Mouse (Mus musculus) midbrain, embryonic 14.5 days (tissue): Measurements from ENCODE around the gene Fat1. TPM values are rescaled to one million over a fixed set of nuclear protein-coding genes. Genes with fewer than 3 reads are reported as not detected.

Experiments used
- ATAC-seq: fragments of 200-750 bp; cut with Nextera tagmentation; 2 replicates; pipeline ENCODE4 v1.8.0; 2017; ENCODE audit warnings: moderate number of reproducible peaks, moderate library complexity; ENCODE audit not compliant: low FRiP score, low TSS enrichment
- DNase-seq: peaks from one replicate; pipeline ENCODE4 v3.0.0-alpha.2; 2015
- H3K27ac ChIP-seq: fragments of 300-500 bp; sonication (generic); replicated peaks from 2 replicates; pipeline ENCODE4 v1.5.1; 2014; ENCODE audit warnings: mild to moderate bottlenecking, low read depth, low read length, moderate library complexity
- H3K27me3 ChIP-seq: fragments of 300-500 bp; sonication (generic); 2 replicates; pipeline ENCODE4 v1.6.1; 2014; ENCODE audit warnings: low read length, control low read depth, mixed read lengths; ENCODE audit not compliant: control insufficient read depth, insufficient read depth
- H3K36me3 ChIP-seq: fragments of 300-500 bp; sonication (generic); 2 replicates; pipeline ENCODE4 v1.6.1; 2014; ENCODE audit warnings: low read length, control low read depth; ENCODE audit not compliant: control insufficient read depth, insufficient read depth
- H3K4me1 ChIP-seq: fragments of 300-500 bp; sonication (generic); 2 replicates; pipeline ENCODE4 v1.6.1; 2014; ENCODE audit warnings: mild to moderate bottlenecking, antibody characterized with exemption, low read length, control low read depth; ENCODE audit not compliant: control insufficient read depth, insufficient read depth
- H3K4me2 ChIP-seq: fragments of 300-500 bp; sonication (generic); 2 replicates; pipeline ENCODE4 v1.6.1; 2014; ENCODE audit warnings: mild to moderate bottlenecking, low read length, moderate library complexity
- H3K4me3 ChIP-seq: fragments of 300-500 bp; sonication (generic); replicated peaks from 2 replicates; pipeline ENCODE4 v1.5.1; 2014; ENCODE audit warnings: low read depth, low read length
- H3K9ac ChIP-seq: fragments of 300-500 bp; sonication (generic); replicated peaks from 2 replicates; pipeline ENCODE4 v1.6.1; 2014; ENCODE audit warnings: mild to moderate bottlenecking, low read length, moderate library complexity
- H3K9me3 ChIP-seq: fragments of 300-500 bp; sonication (generic); 2 replicates; pipeline ENCODE4 v1.6.1; 2016; ENCODE audit warnings: low read length, control low read depth, mixed read lengths; ENCODE audit not compliant: control insufficient read depth
- WGBS: fragments of 180-500 bp; shearing (Covaris S2); extraction: QIAGEN DNeasy Blood & Tissue Kit; methylation state at CpG from one replicate; pipeline ENCODE4 v1.1.7; 2014; 5-methylcytosine and 5-hydroxymethylcytosine counted together
- polyA plus RNA-seq: library from polyadenylated mRNA; unstranded; fragments of >200 nt; fragmentation: Nextera tagmentation; extraction: Ambion mirVana; gene quantifications from 2 replicates; pipeline ENCODE4 v1.2.1, GENCODE M21; 2014

Gene Fat1
- polyA plus RNA-seq, 1 experiment from 2014 or later = 22.8 TPM

DNA sequence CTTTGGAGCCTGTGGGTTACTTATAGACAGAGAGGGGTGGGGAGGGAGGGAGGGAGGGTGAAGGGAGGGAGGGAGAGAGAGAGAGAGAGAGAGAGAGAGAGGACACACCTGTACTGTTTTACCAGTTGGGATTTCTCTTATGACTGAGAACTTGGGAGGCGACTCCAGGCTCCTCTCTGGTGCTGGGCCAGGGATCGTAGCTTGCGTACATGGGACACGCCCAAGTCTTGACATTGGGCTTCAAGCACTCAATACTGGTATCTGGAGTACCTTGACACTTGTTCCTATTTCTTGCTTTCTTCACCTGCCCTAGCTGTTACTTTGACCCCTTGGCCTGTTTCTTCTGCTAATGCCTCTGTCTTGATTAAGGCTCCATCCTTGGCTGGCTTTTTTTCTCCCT lies 10.3 kb downstream of the Fat1 start:
- 97% methylated on average over 4 of the region's 4 CpGs for WGBS
- Histone ChIP-seq H3K36me3 (peaks cover 7% of the 10 kb centered on the region), H3K9me3 (no peaks in the 10 kb centered on the region), H3K4me1 (no peaks in the 10 kb centered on the region), H3K27ac (no peak overlapping the region), H3K4me2 (no peak overlapping the region), H3K4me3 (no peak overlapping the region), H3K27me3 (no peaks in the 10 kb centered on the region), H3K9ac (no peak overlapping the region)
- DNase-seq (no peak), ATAC-seq (no peak; the same call in 1 of the 2 replicates)

DNA sequence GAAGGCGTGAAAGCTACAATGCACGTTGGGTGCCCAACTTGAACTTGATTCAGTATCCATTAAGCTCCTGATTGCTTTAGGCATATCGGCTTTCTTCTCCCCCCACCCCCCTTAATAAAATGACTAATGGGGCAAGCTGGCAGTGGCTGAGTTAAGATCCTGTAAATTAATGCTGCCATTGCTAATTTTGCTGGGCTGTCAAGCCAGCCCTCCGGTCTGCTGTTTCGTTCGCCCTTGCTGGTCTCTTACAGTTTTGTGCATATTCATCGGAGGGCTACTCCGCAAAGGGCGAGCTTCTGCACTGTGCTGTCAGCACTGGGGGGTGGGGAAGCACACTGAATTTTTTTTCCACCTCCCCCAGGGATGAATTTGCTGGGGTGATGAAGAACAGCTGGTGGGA lies 13.3 kb downstream of the Fat1 start:
- Histone ChIP-seq H3K36me3 (peaks cover 37% of the 10 kb centered on the region), H3K4me1 (no peaks in the 10 kb centered on the region), H3K4me2 (no peak overlapping the region), H3K9me3 (peaks cover 5% of the 10 kb centered on the region; the same call in 1 of the 2 replicates), H3K4me3 (no peak overlapping the region), H3K9ac (no peak overlapping the region), H3K27me3 (no peaks in the 10 kb centered on the region), H3K27ac (no peak overlapping the region)
- 71% methylated on average over 9 of the region's 9 CpGs for WGBS
- DNase-seq = no peak
- ATAC-seq = peak; percentile 31; the same call in 1 of the 2 replicates

DNA sequence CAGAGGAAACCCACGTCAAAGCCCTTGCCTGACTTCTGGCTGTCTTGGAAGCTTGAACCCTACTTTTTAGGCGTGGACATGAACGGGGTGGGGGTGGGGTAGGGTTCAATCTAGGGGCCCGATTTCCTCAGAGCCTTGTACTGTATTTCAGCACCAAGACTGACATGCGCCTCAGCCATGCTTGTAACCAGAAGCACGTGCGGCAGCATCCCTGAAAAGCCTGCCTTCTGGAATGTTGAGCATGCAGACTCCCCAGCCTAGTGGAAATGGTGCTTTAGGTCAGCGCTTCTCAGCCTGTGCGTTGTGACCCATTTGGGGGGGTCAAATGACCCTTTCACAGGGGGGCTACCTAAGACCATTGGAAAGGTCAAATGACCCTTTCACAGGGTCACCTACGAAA lies 25.2 kb downstream of the Fat1 start:
- WGBS = 31% methylated on average over 10 of the region's 10 CpGs
- Histone ChIP-seq H3K4me1 (peaks cover 24% of the 10 kb centered on the region; the same call in 1 of the 2 replicates), H3K9ac (no peak overlapping the region), H3K4me2 (no peak overlapping the region), H3K36me3 (no peaks in the 10 kb centered on the region; the same call in 1 of the 2 replicates), H3K4me3 (no peak overlapping the region), H3K27me3 (no peaks in the 10 kb centered on the region), H3K27ac (no peak overlapping the region), H3K9me3 (no peaks in the 10 kb centered on the region)
- DNase-seq (no peak), ATAC-seq (no peak)

DNA sequence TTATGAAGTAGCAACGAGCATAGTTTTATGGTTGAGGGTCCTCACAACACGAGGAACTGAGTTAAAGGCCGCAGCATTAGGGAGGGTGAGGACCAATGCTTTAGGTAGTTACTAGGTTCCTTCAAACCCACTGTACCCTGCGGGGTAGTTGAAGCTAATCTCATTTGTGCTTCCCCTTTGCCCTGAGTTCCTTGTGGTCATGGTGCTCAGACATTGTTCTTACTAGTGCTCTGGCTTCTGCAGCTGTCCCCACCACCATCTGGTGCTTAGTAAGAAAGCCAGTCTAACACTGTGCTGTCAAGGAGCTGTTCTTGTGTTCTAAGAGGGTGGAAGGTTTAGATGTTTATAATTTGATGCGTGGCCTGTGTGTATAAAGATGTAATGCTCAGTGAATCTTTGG lies 25.7 kb downstream of the Fat1 start:
- Histone ChIP-seq H3K4me3 (no peak overlapping the region), H3K4me2 (no peak overlapping the region), H3K27me3 (no peaks in the 10 kb centered on the region), H3K27ac (no peak overlapping the region), H3K9ac (no peak overlapping the region), H3K4me1 (peaks cover 24% of the 10 kb centered on the region; the same call in 1 of the 2 replicates), H3K9me3 (no peaks in the 10 kb centered on the region), H3K36me3 (no peaks in the 10 kb centered on the region; the same call in 1 of the 2 replicates)
- DNase-seq (no peak), ATAC-seq (no peak)
- 26% methylated on average over 5 of the region's 5 CpGs for WGBS

DNA sequence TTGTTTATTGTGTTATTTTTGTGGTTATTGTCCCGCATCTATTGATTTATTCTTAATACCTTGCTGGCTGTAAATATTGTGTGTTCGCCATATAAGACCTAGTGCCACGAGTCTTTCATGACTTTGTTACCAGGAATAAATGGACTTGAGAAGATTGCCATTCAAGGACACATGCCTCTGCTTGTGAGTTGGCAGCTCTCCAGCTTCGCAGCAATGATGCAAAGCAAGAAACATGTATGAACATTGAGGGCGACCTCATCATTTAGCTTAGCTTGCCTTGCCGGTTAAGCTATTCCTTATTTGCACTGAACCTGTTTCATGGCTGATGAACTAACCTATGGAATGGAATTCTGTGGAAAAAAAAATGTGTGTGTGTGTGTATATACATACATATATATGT lies 26.2 kb downstream of the Fat1 start:
- H3K4me1 ChIP-seq = peaks cover 24% of the 10 kb centered on the region; the same call in 1 of the 2 replicates
- DNase-seq = peak; percentile 38
- no peak overlapping the region for H3K4me3 ChIP-seq
- no peak overlapping the region for H3K4me2 ChIP-seq
- WGBS = 72% methylated on average over 6 of the region's 6 CpGs
- no peak for ATAC-seq
- no peaks in the 10 kb centered on the region for H3K27me3 ChIP-seq
- no peak overlapping the region for H3K27ac ChIP-seq
- no peaks in the 10 kb centered on the region; the same call in 1 of the 2 replicates for H3K36me3 ChIP-seq
- no peaks in the 10 kb centered on the region for H3K9me3 ChIP-seq
- H3K9ac ChIP-seq = no peak overlapping the region

DNA sequence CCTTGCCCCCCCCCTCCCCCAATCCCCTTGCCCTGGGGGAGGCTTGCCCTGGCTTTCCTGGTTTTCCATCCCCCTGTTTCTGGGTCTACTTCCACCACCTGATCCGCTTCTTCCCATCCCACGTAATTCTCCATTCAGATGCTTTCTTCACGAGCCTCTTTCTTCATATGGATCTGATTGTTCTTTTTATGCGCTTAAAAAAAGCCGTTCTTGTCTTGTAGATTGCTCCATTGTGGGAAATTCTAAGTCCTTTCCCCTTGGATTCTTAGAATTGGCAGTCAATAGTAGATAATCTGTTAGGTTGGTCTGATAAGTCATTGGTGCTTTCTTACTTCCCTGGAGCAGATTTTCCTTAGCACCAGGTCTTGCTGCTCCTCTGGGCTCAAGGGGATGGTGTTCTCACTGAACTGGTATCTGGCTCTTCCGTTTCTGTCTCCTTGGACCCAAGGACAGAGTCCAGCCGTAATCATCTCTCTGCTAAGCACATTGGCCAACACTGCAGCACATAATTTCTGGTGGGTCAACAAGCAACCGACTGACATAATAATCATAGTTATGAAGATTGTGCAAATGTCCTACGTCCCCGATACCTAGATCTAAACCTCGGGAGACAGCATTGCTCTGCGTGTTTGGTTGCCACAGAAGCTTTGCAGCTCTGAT lies 27.5 kb downstream of the Fat1 start:
- H3K9ac ChIP-seq = no peak overlapping the region
- no peak overlapping the region for H3K4me2 ChIP-seq
- H3K4me3 ChIP-seq = no peak overlapping the region
- no peaks in the 10 kb centered on the region for H3K36me3 ChIP-seq
- H3K4me1 ChIP-seq = peaks cover 24% of the 10 kb centered on the region; the same call in 1 of the 2 replicates
- no peak for ATAC-seq
- no peaks in the 10 kb centered on the region for H3K27me3 ChIP-seq
- no peaks in the 10 kb centered on the region for H3K9me3 ChIP-seq
- 35% methylated on average over 12 of the region's 12 CpGs for WGBS
- no peak for DNase-seq
- H3K27ac ChIP-seq = no peak overlapping the region

DNA sequence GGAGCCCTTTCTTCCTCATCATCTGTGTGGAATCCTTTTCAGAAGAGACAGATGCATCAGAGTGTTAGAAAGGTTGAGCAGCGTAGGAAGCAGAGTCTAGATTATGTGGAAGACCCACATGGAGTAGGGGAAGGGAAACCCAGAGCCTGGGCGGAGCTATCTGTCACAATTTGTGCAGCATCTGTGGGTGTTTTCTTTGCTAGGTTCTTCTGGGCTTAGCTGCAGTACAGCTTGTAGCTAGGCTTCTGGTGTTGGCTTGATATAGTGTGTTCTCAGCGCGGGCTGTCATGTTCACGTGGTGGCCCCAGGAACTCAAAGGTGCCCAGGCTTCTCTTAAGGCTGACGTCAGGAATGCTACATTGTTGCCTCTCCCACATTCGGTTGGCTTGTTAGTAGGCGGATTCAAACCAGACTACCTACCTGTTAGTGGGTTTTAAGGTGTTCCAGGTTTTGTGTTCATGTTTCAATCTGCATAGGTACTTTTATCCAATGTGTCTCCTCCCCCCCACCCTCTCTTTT lies 32.3 kb downstream of the Fat1 start:
- WGBS = 94% methylated on average over 8 of the region's 8 CpGs
- Histone ChIP-seq H3K9ac (no peak overlapping the region), H3K4me2 (no peak overlapping the region), H3K27me3 (0 out of 2 replicates have a peak, but pooled peaks cover 3% of the 10 kb centered on the region), H3K9me3 (no peaks in the 10 kb centered on the region), H3K4me1 (peaks cover 18% of the 10 kb centered on the region), H3K36me3 (no peaks in the 10 kb centered on the region), H3K27ac (no peak overlapping the region), H3K4me3 (no peak overlapping the region)
- ATAC-seq (no peak), DNase-seq (no peak)

DNA sequence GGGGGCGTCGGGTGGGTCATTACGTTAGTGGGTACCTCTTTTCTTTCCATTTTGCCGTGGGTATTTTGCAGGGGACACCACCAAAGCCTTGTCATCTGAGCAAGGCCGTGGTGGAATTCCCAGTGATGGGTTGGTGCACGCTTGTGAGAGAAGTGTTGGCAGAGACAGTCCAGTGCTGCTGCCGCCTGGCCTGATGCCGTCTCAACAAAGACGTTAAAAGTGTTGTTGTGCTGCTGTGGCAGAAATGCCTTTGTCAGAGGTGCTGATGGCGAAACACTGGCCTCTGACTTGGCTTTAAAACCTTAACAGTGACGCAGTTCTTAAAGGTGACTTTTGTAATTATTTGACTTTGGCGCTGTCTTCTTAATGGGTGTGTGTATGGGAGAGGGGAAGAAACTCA lies 34.8 kb downstream of the Fat1 start:
- no peak for ATAC-seq
- Histone ChIP-seq H3K9me3 (no peaks in the 10 kb centered on the region), H3K4me2 (no peak overlapping the region), H3K27ac (no peak overlapping the region), H3K4me1 (peaks cover 14% of the 10 kb centered on the region), H3K9ac (no peak overlapping the region), H3K4me3 (no peak overlapping the region), H3K36me3 (no peaks in the 10 kb centered on the region), H3K27me3 (0 out of 2 replicates have a peak, but pooled peaks cover 3% of the 10 kb centered on the region)
- DNase-seq = no peak
- 19% methylated on average over 12 of the region's 12 CpGs for WGBS

DNA sequence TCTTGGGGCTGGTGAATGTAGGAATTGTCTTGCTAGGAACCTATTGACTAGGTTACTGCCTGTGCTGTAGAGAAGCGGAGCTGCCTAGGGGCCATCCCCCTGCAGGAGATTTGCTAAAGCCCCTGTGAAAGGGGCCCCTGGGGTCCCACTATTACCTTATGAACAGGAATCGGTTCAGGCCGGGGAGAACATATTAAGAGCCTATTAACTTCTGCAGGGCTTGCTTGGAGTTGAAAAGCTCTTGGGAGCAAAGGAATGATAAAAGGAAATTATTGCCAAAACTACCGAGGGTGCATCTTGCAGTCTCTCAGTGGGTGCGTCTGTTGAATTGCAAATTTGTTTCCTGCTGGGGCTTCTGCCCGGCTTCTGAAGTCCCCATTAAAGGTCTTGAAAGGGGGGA lies 36.1 kb downstream of the Fat1 start:
- ATAC-seq (peak; percentile 41; the same call in 1 of the 2 replicates), DNase-seq (peak; percentile 50)
- H3K9me3 ChIP-seq = no peaks in the 10 kb centered on the region
- H3K36me3 ChIP-seq = no peaks in the 10 kb centered on the region
- under 1% methylated on average over 6 of the region's 6 CpGs for WGBS
- H3K4me3 ChIP-seq = no peak overlapping the region
- no peak overlapping the region for H3K9ac ChIP-seq
- no peak overlapping the region for H3K4me2 ChIP-seq
- H3K4me1 ChIP-seq = peaks cover 17% of the 10 kb centered on the region
- H3K27ac ChIP-seq = no peak overlapping the region
- 0 out of 2 replicates have a peak, but pooled peaks cover 3% of the 10 kb centered on the region for H3K27me3 ChIP-seq
